Comparison of ENCODE assay signal across 18 mouse cellular contexts in genomic region chr12:98669086-98669485, GRCm38 (mm10). TPM values are rescaled to one million over a fixed set of nuclear protein-coding genes. Genes with fewer than 3 reads are reported as not detected.
DNase-seq lines count a peak whose midpoint lies in the region; ATAC-seq and TF ChIP-seq lines count a peak whose summit lies in the region.
"Had no signal": no experiment of that assay in that cellular context is flagged by ENCODE, and none has a peak within 500 bp of the region (broad histone marks: within the 10 kb centered on the region; RNA-seq: fewer than 3 reads in every experiment).

No protein-coding gene starts in this region.

- H3K9me3 ChIP-seq in heart, embryonic 15.5 days (replicated peaks) = no peaks in the 10 kb centered on the region
- H3K9me3 ChIP-seq in stomach, postnatal 0 days (ENCODE audit: control insufficient read depth, low read length) = no peaks in the 10 kb centered on the region
- no peaks in the 10 kb centered on the region for H3K9me3 ChIP-seq in forebrain, embryonic 15.5 days
- H3K9me3 ChIP-seq: embryonic facial prominence, embryonic 13.5 days; hindbrain, embryonic 13.5 days; limb, embryonic 10.5 days; midbrain, embryonic 12.5 days; neural tube, embryonic 13.5 days had no signal

- no peak overlapping the region for H3K9ac ChIP-seq in heart, embryonic 15.5 days
- no peak overlapping the region for H3K9ac ChIP-seq in heart, adult 2 months (ENCODE audit: low read depth, low read length)
- no peak overlapping the region for H3K9ac ChIP-seq in stomach, postnatal 0 days (ENCODE audit: low read length)
- no peak overlapping the region for H3K9ac ChIP-seq in forebrain, embryonic 15.5 days (replicated peaks)
- H3K9ac ChIP-seq: embryonic facial prominence, embryonic 13.5 days; hindbrain, embryonic 13.5 days; liver, postnatal 0 days; midbrain, embryonic 12.5 days; neural tube, embryonic 13.5 days had no signal

- peaks cover 16% of the 10 kb centered on the region for H3K4me1 ChIP-seq in heart, embryonic 15.5 days (replicated peaks)
- H3K4me1 ChIP-seq in heart, adult 2 months (ENCODE audit: control insufficient read depth, insufficient read depth, low read length) = peaks cover 6% of the 10 kb centered on the region
- H3K4me1 ChIP-seq in stomach, postnatal 0 days (replicated peaks; ENCODE audit: control insufficient read depth, insufficient read depth) = no peaks in the 10 kb centered on the region
- peaks cover 5% of the 10 kb centered on the region for H3K4me1 ChIP-seq in forebrain, embryonic 15.5 days
- H3K4me1 ChIP-seq: hindbrain, embryonic 13.5 days; limb, embryonic 10.5 days; midbrain, embryonic 12.5 days; neural tube, embryonic 13.5 days had no signal

- peak; percentile 66 for ATAC-seq in frontal cortex, adult (ENCODE audit: low TSS enrichment)
- ATAC-seq in heart, embryonic 15.5 days (replicated peaks; ENCODE audit: insufficient number of reproducible peaks, insufficient read depth, low FRiP score, low read depth) = no peak
- no peak for ATAC-seq in stomach, postnatal 0 days (ENCODE audit: low FRiP score, low TSS enrichment)
- ATAC-seq in forebrain, embryonic 15.5 days (replicated peaks) = no peak
- ATAC-seq: inflammation-experienced regulatory T-cells, adult 6 months; liver, postnatal 0 days had no signal

- TF ChIP-seq EP300 in heart, adult 2 months (IDR thresholded peaks at IDR 0.05; ENCODE audit: insufficient read depth, low read depth, low read length) = no peak
- no peak for TF ChIP-seq EP300 in stomach, postnatal 0 days (optimal IDR thresholded peaks at IDR 0.05)

- H3K27ac ChIP-seq in heart, embryonic 15.5 days = peak overlapping the region; percentile 24
- H3K27ac ChIP-seq in heart, adult 2 months = no peak overlapping the region
- no peak overlapping the region for H3K27ac ChIP-seq in stomach, postnatal 0 days (replicated peaks)
- H3K27ac ChIP-seq in forebrain, embryonic 15.5 days (replicated peaks) = no peak overlapping the region
- H3K27ac ChIP-seq: hindbrain, embryonic 13.5 days; limb, embryonic 10.5 days; midbrain, embryonic 12.5 days; neural tube, embryonic 13.5 days had no signal

- TF ChIP-seq CTCF in heart, adult 2 months (IDR thresholded peaks at IDR 0.05) = no peak
- TF ChIP-seq CTCF in stomach, postnatal 0 days (IDR thresholded peaks at IDR 0.05; ENCODE audit: low read depth) = no peak

- H3K36me3 ChIP-seq in heart, embryonic 15.5 days = 0 out of 2 replicates have a peak, but pooled peaks cover 3% of the 10 kb centered on the region
- peaks cover 2% of the 10 kb centered on the region; the same call in 1 of the 2 replicates for H3K36me3 ChIP-seq in heart, adult 2 months (ENCODE audit: control insufficient read depth, insufficient read depth, low read length)
- no peaks in the 10 kb centered on the region for H3K36me3 ChIP-seq in stomach, postnatal 0 days (ENCODE audit: control insufficient read depth, insufficient read depth, low read length)
- 0 out of 2 replicates have a peak, but pooled peaks cover 6% of the 10 kb centered on the region for H3K36me3 ChIP-seq in forebrain, embryonic 15.5 days

- intact Hi-C loops in heart, adult 2 months (cut with DNase I) = no loop called here

- no peaks in the 10 kb centered on the region for H3K79me2 ChIP-seq in heart, adult 2 months (replicated peaks; ENCODE audit: control insufficient read depth, insufficient read depth, low read length)

- H3K27me3 ChIP-seq in heart, embryonic 15.5 days = no peaks in the 10 kb centered on the region
- H3K27me3 ChIP-seq in heart, adult 2 months (ENCODE audit: control insufficient read depth, insufficient read depth, low read length) = no peaks in the 10 kb centered on the region
- H3K27me3 ChIP-seq in stomach, postnatal 0 days (ENCODE audit: control insufficient read depth, insufficient read depth, low read length) = no peaks in the 10 kb centered on the region
- no peaks in the 10 kb centered on the region for H3K27me3 ChIP-seq in forebrain, embryonic 15.5 days
- H3K27me3 ChIP-seq: embryonic facial prominence, embryonic 13.5 days; hindbrain, embryonic 13.5 days; midbrain, embryonic 12.5 days; neural tube, embryonic 13.5 days had no signal

- H3K4me3 ChIP-seq in heart, embryonic 15.5 days = no peak overlapping the region
- no peak overlapping the region for H3K4me3 ChIP-seq in heart, adult 2 months
- H3K4me3 ChIP-seq in stomach, postnatal 0 days (ENCODE audit: low read depth, low read length) = no peak overlapping the region
- H3K4me3 ChIP-seq in forebrain, embryonic 15.5 days = no peak overlapping the region
- H3K4me3 ChIP-seq: embryonic facial prominence, embryonic 13.5 days; hindbrain, embryonic 13.5 days; limb, embryonic 10.5 days; midbrain, embryonic 12.5 days; neural tube, embryonic 13.5 days had no signal

- no peak overlapping the region for H3K4me2 ChIP-seq in heart, embryonic 15.5 days
- no peak overlapping the region for H3K4me2 ChIP-seq in stomach, postnatal 0 days (replicated peaks; ENCODE audit: low read depth)
- H3K4me2 ChIP-seq in forebrain, embryonic 15.5 days (replicated peaks) = no peak overlapping the region
- H3K4me2 ChIP-seq: embryonic facial prominence, embryonic 13.5 days; hindbrain, embryonic 13.5 days; midbrain, embryonic 12.5 days; neural tube, embryonic 13.5 days had no signal

- TF ChIP-seq POLR2A in heart, adult 2 months (IDR thresholded peaks at IDR 0.05; ENCODE audit: insufficient read depth, low read depth, low read length) = no peak

- DNase-seq in frontal cortex, postnatal 25 days (ENCODE audit: low spot score in 2 of 2) = no peak
- no peak for DNase-seq in heart, adult 2 months
- DNase-seq in adrenal gland, postnatal 10 days = peak; percentile 29
- DNase-seq in stomach, postnatal 0 days (ENCODE audit: low spot score) = peak; percentile 14
- DNase-seq: B cell, adult 2 months; spleen, adult 18-20 months; thymus, adult 18-20 months; thymus, postnatal 4 days had no signal

- 57% methylated on average over 10 of the region's 10 CpGs for WGBS in heart, embryonic 15.5 days
- 71% methylated on average over 10 of the region's 10 CpGs for WGBS in heart, adult 2 months
- 75% methylated on average over 10 of the region's 10 CpGs for WGBS in stomach, postnatal 0 days
- 94% methylated on average over 10 of the region's 10 CpGs for WGBS in forebrain, embryonic 15.5 days

RNA-seq across cellular contexts. Expression of gene Spata7, which starts 41.1 kb away (rescaled TPM):
- polyA plus RNA-seq in heart, embryonic 15.5 days (2015; fragmentation: Nextera tagmentation; extraction: Ambion mirVana) = 10.6 and 10.9 TPM in 2 replicates
- total RNA-seq in heart, adult 2 months (2021) = 1 to 10 TPM; 5.2 to 6.5 TPM
- polyA plus RNA-seq in heart, adult 2 months (2012; rRNA removed) = 2.2 and 3.0 TPM in 2 replicates
- 10 to 100 TPM in 1 of 2 experiments, 1 to 10 TPM in 1; 7.7 to 10.8 TPM for total RNA-seq in adrenal gland, postnatal 10 days (2021)
- 4.4 and 5.3 TPM in 2 replicates for polyA plus RNA-seq in stomach, postnatal 0 days (2015; fragmentation: Nextera tagmentation; extraction: Ambion mirVana)
- polyA plus RNA-seq in forebrain, embryonic 15.5 days (2015; fragmentation: Nextera tagmentation; extraction: Ambion mirVana) = 27.7 and 29.5 TPM in 2 replicates

Comparison
In these comparisons a context has a peak if more than half of its experiments do, and no peak if none do; other contexts are left out.
1. DNase-seq: peak in adrenal gland, postnatal 10 days (single experiment) and stomach, postnatal 0 days (single experiment); none in frontal cortex, postnatal 25 days (0 of 2) and heart, adult 2 months (0 of 2).